In the genomic region with DNA sequence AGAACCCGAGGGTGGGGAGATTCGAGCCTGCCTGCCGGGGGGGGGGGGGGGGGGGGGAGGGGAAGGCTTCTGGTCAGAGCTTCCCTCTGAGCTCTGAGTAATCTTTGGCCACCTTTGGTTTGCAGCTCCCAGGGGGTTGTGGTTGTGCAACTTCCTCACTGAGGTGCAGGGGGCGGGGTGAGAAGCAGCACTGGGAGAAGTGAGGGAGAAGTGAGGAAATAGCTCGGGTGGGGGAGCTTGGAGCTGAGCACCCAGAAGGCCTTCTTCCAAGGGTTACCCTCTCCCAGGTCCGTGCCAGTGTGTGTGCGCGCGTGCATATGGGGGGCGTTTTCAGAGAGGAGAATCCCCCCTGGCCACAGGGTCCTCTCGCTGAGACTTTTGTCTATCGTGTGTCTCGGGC, we compare ENCODE assay signal across 8 mouse cellular contexts. TPM values are rescaled to one million over a fixed set of nuclear protein-coding genes. Genes with fewer than 3 reads are reported as not detected.
DNase-seq lines count a peak whose midpoint lies in the region; ATAC-seq lines count a peak whose summit lies in the region.

No protein-coding gene starts in this region.

- H3K27me3 ChIP-seq in liver, embryonic 16.5 days (ENCODE audit: control insufficient read depth, insufficient read depth, low read depth, low read length): no peaks in the 10 kb centered on the region
- H3K27me3 ChIP-seq in hindbrain, embryonic 13.5 days: no peaks in the 10 kb centered on the region

- peak; percentile 76 for ATAC-seq in liver, embryonic 16.5 days (ENCODE audit: low read depth)
- ATAC-seq in hindbrain, embryonic 13.5 days (ENCODE audit: low FRiP score): no peak

- peaks cover 32% of the 10 kb centered on the region for H3K4me1 ChIP-seq in liver, embryonic 16.5 days (ENCODE audit: control insufficient read depth, low read depth, low read length)
- H3K4me1 ChIP-seq in hindbrain, embryonic 13.5 days (replicated peaks): no peaks in the 10 kb centered on the region

- peak overlapping the region; percentile 7; the same call in 1 of the 2 replicates for H3K9ac ChIP-seq in liver, embryonic 16.5 days (ENCODE audit: low read depth, low read length)
- H3K9ac ChIP-seq in hindbrain, embryonic 13.5 days: no peak overlapping the region

- DNase-seq in ovary, postnatal 36 days (ENCODE audit: low spot score): peak; percentile 37
- DNase-seq in ovary, postnatal 10 days (ENCODE audit: low spot score): no peak
- peak; percentile 70 for DNase-seq in gastrocnemius, postnatal 14 days
- DNase-seq in spleen, postnatal 4 days (ENCODE audit: low spot score in 2 of 2): peak; percentile 68 to 78
- DNase-seq in frontal cortex, postnatal 10 days (ENCODE audit: low spot score in 2 of 2): no peak
- no peak for DNase-seq in layer of hippocampus, postnatal 25 days (ENCODE audit: extremely low spot score in 1 of 2, low spot score in 1 of 2)

- intact Hi-C loops in gastrocnemius, postnatal 14 days (cut with DNase I; ENCODE audit: low total_unique reads): no loop called here

- no peak overlapping the region for H3K4me3 ChIP-seq in liver, embryonic 16.5 days (ENCODE audit: low read depth, low read length)
- H3K4me3 ChIP-seq in hindbrain, embryonic 13.5 days: no peak overlapping the region

- peaks cover 7% of the 10 kb centered on the region; the same call in 1 of the 2 replicates for H3K36me3 ChIP-seq in liver, embryonic 16.5 days (ENCODE audit: control insufficient read depth, insufficient read depth)
- H3K36me3 ChIP-seq in hindbrain, embryonic 13.5 days: no peaks in the 10 kb centered on the region

- H3K4me2 ChIP-seq in liver, embryonic 16.5 days (ENCODE audit: low read depth, low read length): 0 out of 2 replicates have a peak overlapping the region, but pooled peaks have one; percentile 21
- H3K4me2 ChIP-seq in hindbrain, embryonic 13.5 days: no peak overlapping the region

- H3K27ac ChIP-seq in liver, embryonic 16.5 days (ENCODE audit: low read length): peak overlapping the region; percentile 67
- no peak overlapping the region for H3K27ac ChIP-seq in hindbrain, embryonic 13.5 days

- 31% methylated on average over 10 of the region's 13 CpGs for WGBS in liver, embryonic 16.5 days (ENCODE audit: insufficient replicate concordance)
- WGBS in hindbrain, embryonic 13.5 days: 86% methylated on average over 11 of the region's 13 CpGs

- no peaks in the 10 kb centered on the region for H3K9me3 ChIP-seq in liver, embryonic 16.5 days (replicated peaks; ENCODE audit: control insufficient read depth, low read length)
- no peaks in the 10 kb centered on the region for H3K9me3 ChIP-seq in hindbrain, embryonic 13.5 days

RNA-seq across cellular contexts. Expression of gene Tfeb, which starts 17.4 kb away (rescaled TPM):
- 10 to 100 TPM; 60.0 to 66.0 TPM for total RNA-seq in gastrocnemius, postnatal 14 days (2021)
- polyA plus RNA-seq in liver, embryonic 16.5 days (2015; fragmentation: Nextera tagmentation; extraction: Ambion mirVana): 5.5 and 5.9 TPM in 2 replicates
- polyA plus RNA-seq in hindbrain, embryonic 13.5 days (2015; fragmentation: Nextera tagmentation; extraction: Ambion mirVana): 2.8 and 3.3 TPM in 2 replicates
- 10 to 100 TPM; 11.8 to 17.4 TPM for total RNA-seq in layer of hippocampus, postnatal 25 days (2021)

RNA-seq across cellular contexts. Expression of gene Pgc, which starts 27.6 kb away (rescaled TPM):
- not detected for total RNA-seq in gastrocnemius, postnatal 14 days (2021)
- not detected in 2 replicates for polyA plus RNA-seq in liver, embryonic 16.5 days (2015; fragmentation: Nextera tagmentation; extraction: Ambion mirVana)
- polyA plus RNA-seq in hindbrain, embryonic 13.5 days (2015; fragmentation: Nextera tagmentation; extraction: Ambion mirVana): not detected in 2 replicates
- total RNA-seq in layer of hippocampus, postnatal 25 days (2021): not detected

RNA-seq across cellular contexts. Expression of gene Prickle4, which starts 59.7 kb away (rescaled TPM):
- 1 to 10 TPM; 1.3 to 2.2 TPM for total RNA-seq in gastrocnemius, postnatal 14 days (2021)
- polyA plus RNA-seq in liver, embryonic 16.5 days (2015; fragmentation: Nextera tagmentation; extraction: Ambion mirVana): 0.25 TPM in 1 of 2 replicates, not detected in the other
- 0.43 and 0.52 TPM in 2 replicates for polyA plus RNA-seq in hindbrain, embryonic 13.5 days (2015; fragmentation: Nextera tagmentation; extraction: Ambion mirVana)
- 1 to 10 TPM; 1.5 to 5.3 TPM for total RNA-seq in layer of hippocampus, postnatal 25 days (2021)

RNA-seq across cellular contexts. Expression of gene Gm21981, which starts 60.0 kb away (rescaled TPM):
- under 1 TPM; 0.24 to 0.47 TPM for total RNA-seq in gastrocnemius, postnatal 14 days (2021)
- 0.05 TPM in 1 of 2 replicates, not detected in the other for polyA plus RNA-seq in liver, embryonic 16.5 days (2015; fragmentation: Nextera tagmentation; extraction: Ambion mirVana)
- polyA plus RNA-seq in hindbrain, embryonic 13.5 days (2015; fragmentation: Nextera tagmentation; extraction: Ambion mirVana): 0.52 and 0.71 TPM in 2 replicates
- total RNA-seq in layer of hippocampus, postnatal 25 days (2021): 1 to 10 TPM; 2.9 to 4.5 TPM

Comparison
In these comparisons a context has a peak if more than half of its experiments do, and no peak if none do; other contexts are left out.
1. DNase-seq: peak in ovary, postnatal 36 days (single experiment), gastrocnemius, postnatal 14 days (single experiment) and spleen, postnatal 4 days (2 of 2); none in ovary, postnatal 10 days (single experiment), frontal cortex, postnatal 10 days (0 of 2) and layer of hippocampus, postnatal 25 days (0 of 2).